Mouse (Mus musculus): ENCODE measurements at regions not wholly inside any gene's neighbourhood (a gene's known extent, or its start where the extent isn't known, plus 50 kb on each side); places are given as distances from the start of the nearest gene placed in this dataset.

GRCm38 (mm10) chr11:55946629-55947240, 94.1 kb downstream of the Nmur2 start:
- no peak for DNase-seq
- H3K27ac ChIP-seq: no peak overlapping the region
- no peaks in the 10 kb centered on the region for H3K27me3 ChIP-seq (ENCODE audit: control insufficient read depth, insufficient read depth, low read length)
- intact Hi-C loops (cut with DNase I): no loop called here
- no peaks in the 10 kb centered on the region for H3K36me3 ChIP-seq (ENCODE audit: control insufficient read depth, insufficient read depth, low read length)
- H3K4me1 ChIP-seq (ENCODE audit: control insufficient read depth, insufficient read depth, low read length): no peaks in the 10 kb centered on the region
- no peak overlapping the region for H3K4me3 ChIP-seq
- H3K9ac ChIP-seq (ENCODE audit: low read depth, low read length): no peak overlapping the region
- H3K79me2 ChIP-seq (replicated peaks; ENCODE audit: control insufficient read depth, insufficient read depth, low read length): no peaks in the 10 kb centered on the region
- WGBS: 27% methylated on average over 9 of the region's 9 CpGs
- TF ChIP-seq POLR2A (IDR thresholded peaks at IDR 0.05; ENCODE audit: insufficient read depth, low read depth, low read length) (no peak), EP300 (IDR thresholded peaks at IDR 0.05; ENCODE audit: insufficient read depth, low read depth, low read length) (no peak), CTCF (IDR thresholded peaks at IDR 0.05) (no peak)

GRCm38 (mm10) chr11:55946028-55946427, 94.8 kb downstream of the Nmur2 start:
- no peak overlapping the region for H3K9ac ChIP-seq (ENCODE audit: low read depth, low read length)
- TF ChIP-seq EP300 (IDR thresholded peaks at IDR 0.05; ENCODE audit: insufficient read depth, low read depth, low read length) (no peak), CTCF (IDR thresholded peaks at IDR 0.05) (no peak), POLR2A (IDR thresholded peaks at IDR 0.05; ENCODE audit: insufficient read depth, low read depth, low read length) (no peak)
- H3K27ac ChIP-seq: no peak overlapping the region
- H3K4me1 ChIP-seq (ENCODE audit: control insufficient read depth, insufficient read depth, low read length): no peaks in the 10 kb centered on the region
- no peaks in the 10 kb centered on the region for H3K27me3 ChIP-seq (ENCODE audit: control insufficient read depth, insufficient read depth, low read length)
- H3K4me3 ChIP-seq: no peak overlapping the region
- no peak for DNase-seq
- H3K36me3 ChIP-seq (ENCODE audit: control insufficient read depth, insufficient read depth, low read length): no peaks in the 10 kb centered on the region
- 48% methylated on average over 3 of the region's 3 CpGs for WGBS
- H3K79me2 ChIP-seq (replicated peaks; ENCODE audit: control insufficient read depth, insufficient read depth, low read length): no peaks in the 10 kb centered on the region
- intact Hi-C loops (cut with DNase I): no loop called here

GRCm38 (mm10) chr11:55939983-55940382, 100.8 kb downstream of the Nmur2 start:
- H3K79me2 ChIP-seq (replicated peaks; ENCODE audit: control insufficient read depth, insufficient read depth, low read length): no peaks in the 10 kb centered on the region
- intact Hi-C loops (cut with DNase I): no loop called here
- H3K4me3 ChIP-seq: no peak overlapping the region
- H3K9ac ChIP-seq (ENCODE audit: low read depth, low read length): no peak overlapping the region
- TF ChIP-seq CTCF (IDR thresholded peaks at IDR 0.05): no peak
- TF ChIP-seq EP300 (IDR thresholded peaks at IDR 0.05; ENCODE audit: insufficient read depth, low read depth, low read length): no peak
- no peak for TF ChIP-seq POLR2A (IDR thresholded peaks at IDR 0.05; ENCODE audit: insufficient read depth, low read depth, low read length)
- H3K4me1 ChIP-seq (ENCODE audit: control insufficient read depth, insufficient read depth, low read length): no peaks in the 10 kb centered on the region
- no peaks in the 10 kb centered on the region for H3K27me3 ChIP-seq (ENCODE audit: control insufficient read depth, insufficient read depth, low read length)
- H3K36me3 ChIP-seq (ENCODE audit: control insufficient read depth, insufficient read depth, low read length): no peaks in the 10 kb centered on the region
- 71% methylated on average over 2 of the region's 2 CpGs for WGBS
- no peak for DNase-seq
- no peak overlapping the region for H3K27ac ChIP-seq

- Histone ChIP-seq H3K36me3 (ENCODE audit: control insufficient read depth, insufficient read depth, low read length) (no peaks in the 10 kb centered on the region), H3K4me3 (no peak overlapping the region), H3K79me2 (replicated peaks; ENCODE audit: control insufficient read depth, insufficient read depth, low read length) (no peaks in the 10 kb centered on the region), H3K27ac (no peak overlapping the region), H3K27me3 (ENCODE audit: control insufficient read depth, insufficient read depth, low read length) (no peaks in the 10 kb centered on the region), H3K9ac (ENCODE audit: low read depth, low read length) (no peak overlapping the region), H3K4me1 (ENCODE audit: control insufficient read depth, insufficient read depth, low read length) (no peaks in the 10 kb centered on the region)
- no peak for DNase-seq
- no peak for TF ChIP-seq CTCF (IDR thresholded peaks at IDR 0.05)
- no peak for TF ChIP-seq POLR2A (IDR thresholded peaks at IDR 0.05; ENCODE audit: insufficient read depth, low read depth, low read length)
- TF ChIP-seq EP300 (IDR thresholded peaks at IDR 0.05; ENCODE audit: insufficient read depth, low read depth, low read length): no peak
- intact Hi-C loops (cut with DNase I): no loop called here
- 69% methylated on average over 5 of the region's 5 CpGs for WGBS
Measured at GRCm38 (mm10) chr11:55926366-55926765, 114.4 kb downstream of the Nmur2 start.

GRCm38 (mm10) chr11:55919066-55919465, 121.7 kb downstream of the Nmur2 start:
- WGBS: 61% methylated on average over 3 of the region's 3 CpGs

GRCm38 (mm10) chr11:55918411-55918810, 122.4 kb downstream of the Nmur2 start:
- Histone ChIP-seq H3K27me3 (ENCODE audit: control insufficient read depth, insufficient read depth, low read length) (no peaks in the 10 kb centered on the region), H3K9ac (ENCODE audit: low read depth, low read length) (no peak overlapping the region), H3K27ac (no peak overlapping the region), H3K36me3 (ENCODE audit: control insufficient read depth, insufficient read depth, low read length) (no peaks in the 10 kb centered on the region), H3K79me2 (replicated peaks; ENCODE audit: control insufficient read depth, insufficient read depth, low read length) (no peaks in the 10 kb centered on the region), H3K4me3 (no peak overlapping the region), H3K4me1 (ENCODE audit: control insufficient read depth, insufficient read depth, low read length) (no peaks in the 10 kb centered on the region)
- TF ChIP-seq EP300 (IDR thresholded peaks at IDR 0.05; ENCODE audit: insufficient read depth, low read depth, low read length) (no peak), CTCF (IDR thresholded peaks at IDR 0.05) (no peak), POLR2A (IDR thresholded peaks at IDR 0.05; ENCODE audit: insufficient read depth, low read depth, low read length) (no peak)
- WGBS: 72% methylated on average over 5 of the region's 5 CpGs
- no peak for DNase-seq
- intact Hi-C loops (cut with DNase I): no loop called here

More at GRCm38 (mm10) chr11:55919066-55919465, 121.7 kb downstream of the Nmur2 start:
- Histone ChIP-seq H3K27ac (no peak overlapping the region), H3K36me3 (ENCODE audit: control insufficient read depth, insufficient read depth, low read length) (no peaks in the 10 kb centered on the region), H3K79me2 (replicated peaks; ENCODE audit: control insufficient read depth, insufficient read depth, low read length) (no peaks in the 10 kb centered on the region), H3K4me1 (ENCODE audit: control insufficient read depth, insufficient read depth, low read length) (no peaks in the 10 kb centered on the region), H3K9ac (ENCODE audit: low read depth, low read length) (no peak overlapping the region), H3K27me3 (ENCODE audit: control insufficient read depth, insufficient read depth, low read length) (no peaks in the 10 kb centered on the region), H3K4me3 (no peak overlapping the region)
- no peak for DNase-seq
- intact Hi-C loops (cut with DNase I): no loop called here
- no peak for TF ChIP-seq EP300 (IDR thresholded peaks at IDR 0.05; ENCODE audit: insufficient read depth, low read depth, low read length)
- no peak for TF ChIP-seq POLR2A (IDR thresholded peaks at IDR 0.05; ENCODE audit: insufficient read depth, low read depth, low read length)
- no peak for TF ChIP-seq CTCF (IDR thresholded peaks at IDR 0.05)
